Comparison of ENCODE assay signal across 7 mouse cellular contexts in genomic region chr11:83534609-83535423, GRCm38 (mm10). TPM values are rescaled to one million over a fixed set of nuclear protein-coding genes. Genes with fewer than 3 reads are reported as not detected.
DNase-seq lines count a peak whose midpoint lies in the region; ATAC-seq and TF ChIP-seq lines count a peak whose summit lies in the region.

No protein-coding gene starts in this region.

- H3K27me3 ChIP-seq in heart, embryonic 11.5 days (ENCODE audit: control insufficient read depth, insufficient read depth, low read length): no peaks in the 10 kb centered on the region
- H3K27me3 ChIP-seq in kidney, postnatal 0 days (ENCODE audit: insufficient read depth, low read length): no peaks in the 10 kb centered on the region

- H3K9ac ChIP-seq in heart, embryonic 11.5 days (ENCODE audit: low read depth, low read length): no peak overlapping the region
- no peak overlapping the region for H3K9ac ChIP-seq in kidney, postnatal 0 days (ENCODE audit: low read depth, low read length)

- no peaks in the 10 kb centered on the region for H3K9me3 ChIP-seq in heart, embryonic 11.5 days (replicated peaks; ENCODE audit: control insufficient read depth, low read length)
- H3K9me3 ChIP-seq in kidney, postnatal 0 days (replicated peaks; ENCODE audit: low read length): no peaks in the 10 kb centered on the region

- 0 out of 2 replicates have a peak overlapping the region, but pooled peaks have one; percentile 0 for H3K27ac ChIP-seq in heart, embryonic 11.5 days (ENCODE audit: low read depth, low read length)
- H3K27ac ChIP-seq in kidney, postnatal 0 days: no peak overlapping the region

- no peak overlapping the region for H3K4me3 ChIP-seq in heart, embryonic 11.5 days (ENCODE audit: low read depth, low read length)
- peak overlapping the region; percentile 0; the same call in 1 of the 2 replicates for H3K4me3 ChIP-seq in kidney, postnatal 0 days (replicated peaks; ENCODE audit: low read depth, low read length)

- H3K4me2 ChIP-seq in heart, embryonic 11.5 days: peak overlapping the region; percentile 40
- H3K4me2 ChIP-seq in kidney, postnatal 0 days (ENCODE audit: low read length): peak overlapping the region; percentile 46

- no peaks in the 10 kb centered on the region for H3K36me3 ChIP-seq in heart, embryonic 11.5 days (ENCODE audit: control insufficient read depth, insufficient read depth, low read length)
- H3K36me3 ChIP-seq in kidney, postnatal 0 days (ENCODE audit: insufficient read depth, low read length): no peaks in the 10 kb centered on the region

- WGBS in heart, embryonic 11.5 days (ENCODE audit: insufficient replicate concordance): 41% methylated on average over 13 of the region's 13 CpGs
- WGBS in kidney, postnatal 0 days: 28% methylated on average over 13 of the region's 13 CpGs

- 0 out of 2 replicates have a peak, but pooled peaks have one; percentile 39 for ATAC-seq in heart, embryonic 11.5 days (replicated peaks; ENCODE audit: insufficient number of reproducible peaks, low FRiP score, low TSS enrichment)
- no peak; the same call in 1 of the 2 replicates for ATAC-seq in kidney, postnatal 0 days (replicated peaks; ENCODE audit: low FRiP score, low read depth)

- no peak for TF ChIP-seq CTCF in kidney, postnatal 0 days (IDR thresholded peaks at IDR 0.05; ENCODE audit: low read depth)

- H3K4me1 ChIP-seq in heart, embryonic 11.5 days (ENCODE audit: control insufficient read depth, insufficient read depth, low read length): peaks cover 6% of the 10 kb centered on the region
- H3K4me1 ChIP-seq in kidney, postnatal 0 days (replicated peaks; ENCODE audit: insufficient read depth, low read length): 0 out of 2 replicates have a peak, but pooled peaks cover 4% of the 10 kb centered on the region

- DNase-seq in 416B (ENCODE audit: low read depth) (peak; percentile 51), MN1 (ENCODE audit: low spot score) (peak; percentile 69)
- DNase-seq in cerebellum, postnatal 25 days: peak; percentile 41 to 59
- DNase-seq in kidney, postnatal 0 days (ENCODE audit: low spot score): peak; percentile 83
- peak; percentile 72 to 77 for DNase-seq in lung, adult 18-20 months
- DNase-seq in right cerebral cortex, postnatal 10 days (ENCODE audit: low spot score in 2 of 2): peak; percentile 82 to 84

RNA-seq across cellular contexts. Expression of gene Ccl5, which starts 4.5 kb away (rescaled TPM):
- 0.35 TPM in 1 of 2 replicates, not detected in the other for polyA plus RNA-seq in heart, embryonic 11.5 days (2014; fragmentation: Nextera tagmentation; extraction: Ambion mirVana)
- 0.47 and 0.79 TPM in 2 replicates for polyA plus RNA-seq in kidney, postnatal 0 days (2015; fragmentation: Nextera tagmentation; extraction: Ambion mirVana)

RNA-seq across cellular contexts. Expression of gene Heatr9, which starts 12.8 kb away (rescaled TPM):
- not detected in 2 replicates for polyA plus RNA-seq in heart, embryonic 11.5 days (2014; fragmentation: Nextera tagmentation; extraction: Ambion mirVana)
- not detected in 2 replicates for polyA plus RNA-seq in kidney, postnatal 0 days (2015; fragmentation: Nextera tagmentation; extraction: Ambion mirVana)

RNA-seq across cellular contexts. Expression of gene Ccl9, which starts 43.6 kb away (rescaled TPM):
- polyA plus RNA-seq in heart, embryonic 11.5 days (2014; fragmentation: Nextera tagmentation; extraction: Ambion mirVana): 0.48 and 1.2 TPM in 2 replicates
- 3.6 and 4.1 TPM in 2 replicates for polyA plus RNA-seq in kidney, postnatal 0 days (2015; fragmentation: Nextera tagmentation; extraction: Ambion mirVana)

RNA-seq across cellular contexts. Expression of gene Ccl6, which starts 58.1 kb away (rescaled TPM):
- 0.65 and 0.97 TPM in 2 replicates for polyA plus RNA-seq in heart, embryonic 11.5 days (2014; fragmentation: Nextera tagmentation; extraction: Ambion mirVana)
- polyA plus RNA-seq in kidney, postnatal 0 days (2015; fragmentation: Nextera tagmentation; extraction: Ambion mirVana): 9.5 and 12.0 TPM in 2 replicates
